Mouse (Mus musculus) bone marrow macrophage, adult 2 months (primary cell): ENCODE data around the gene Rars.

ENCODE experiments used
- CTCF ChIP-seq: IDR thresholded peaks from 2 replicates; pipeline ENCODE4 v1.5.1; 2012; ENCODE audit warnings: low read depth, mild to moderate bottlenecking, low read length, moderate library complexity
- POLR2A ChIP-seq: IDR thresholded peaks from 2 replicates; pipeline ENCODE4 v1.6.1; 2012; ENCODE audit warnings: mild to moderate bottlenecking, low read depth, low read length, borderline replicate concordance

DNA sequence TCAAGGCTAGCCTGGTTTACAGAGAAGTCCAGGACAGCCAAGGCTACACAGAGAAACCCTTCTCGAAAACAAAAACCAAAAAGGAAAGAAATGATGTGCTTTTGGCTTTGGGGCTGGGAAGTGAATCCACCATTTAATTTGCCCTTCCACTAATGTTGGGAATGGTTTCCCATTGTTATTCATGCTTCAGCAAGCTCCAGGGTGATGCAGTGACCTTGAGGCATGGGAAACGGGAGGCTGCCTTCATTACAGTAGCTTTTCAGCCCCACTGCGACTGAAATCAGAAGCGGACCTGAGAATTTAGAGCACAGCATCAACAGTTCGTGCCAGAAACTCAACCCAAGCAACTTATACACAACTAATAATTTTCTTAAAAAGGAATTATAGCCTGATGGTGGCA, 33.0 kb downstream of the Rars start:
- no peak for TF ChIP-seq CTCF
- no peak for TF ChIP-seq POLR2A
